Mouse (Mus musculus) forebrain, embryonic 16.5 days (tissue): ENCODE measurements at regions not wholly inside any gene's neighbourhood (a gene's known extent, or its start where the extent isn't known, plus 50 kb on each side); places are given as distances from the start of the nearest gene placed in this dataset.

ENCODE experiments used
- ATAC-seq: fragments of 200-750 bp; cut with Nextera tagmentation; 2 replicates; pipeline ENCODE4 v1.8.0; 2017; ENCODE audit warnings: mild to moderate bottlenecking, moderate library complexity
- H3K27ac ChIP-seq: fragments of 300-500 bp; sonication (generic); 2 replicates; pipeline ENCODE4 v1.5.1; 2014; ENCODE audit warnings: low read length, control low read depth
- H3K27me3 ChIP-seq: fragments of 300-500 bp; sonication (generic); replicated peaks from 2 replicates; pipeline ENCODE4 v1.6.1; 2014; ENCODE audit warnings: low read length; ENCODE audit not compliant: control insufficient read depth, insufficient read depth
- H3K36me3 ChIP-seq: fragments of 300-500 bp; sonication (generic); 2 replicates; pipeline ENCODE4 v1.6.1; 2014; ENCODE audit not compliant: control insufficient read depth, insufficient read depth
- H3K4me1 ChIP-seq: fragments of 300-500 bp; sonication (generic); replicated peaks from 2 replicates; pipeline ENCODE4 v1.6.1; 2014; ENCODE audit warnings: low read length; ENCODE audit not compliant: control insufficient read depth, insufficient read depth
- H3K4me2 ChIP-seq: fragments of 300-500 bp; sonication (generic); 2 replicates; pipeline ENCODE4 v1.6.1; 2014; ENCODE audit warnings: mild to moderate bottlenecking, low read length, control low read depth
- H3K4me3 ChIP-seq: fragments of 300-500 bp; sonication (generic); replicated peaks from 2 replicates; pipeline ENCODE4 v1.5.1; 2014; ENCODE audit warnings: mild to moderate bottlenecking, low read length, control low read depth
- H3K9ac ChIP-seq: fragments of 300-500 bp; sonication (generic); replicated peaks from 2 replicates; pipeline ENCODE4 v1.6.1; 2014; ENCODE audit warnings: low read depth, low read length, control low read depth
- H3K9me3 ChIP-seq: fragments of 300-500 bp; sonication (generic); 2 replicates; pipeline ENCODE4 v1.6.1; 2016; ENCODE audit warnings: low read length; ENCODE audit not compliant: control insufficient read depth
- WGBS: fragments of 180-500 bp; shearing (Covaris S2); extraction: QIAGEN DNeasy Blood & Tissue Kit; methylation state at CpG from one replicate; pipeline ENCODE4 v1.1.7; 2014; 5-methylcytosine and 5-hydroxymethylcytosine counted together

- Histone ChIP-seq H3K9ac (no peak overlapping the region), H3K27me3 (no peaks in the 10 kb centered on the region; the same call in 1 of the 2 replicates), H3K4me3 (no peak overlapping the region), H3K9me3 (no peaks in the 10 kb centered on the region), H3K27ac (no peak overlapping the region), H3K36me3 (no peaks in the 10 kb centered on the region), H3K4me1 (0 out of 2 replicates have a peak, but pooled peaks cover 10% of the 10 kb centered on the region), H3K4me2 (no peak overlapping the region)
- no peak; the same call in 1 of the 2 replicates for ATAC-seq
- WGBS = 67% methylated on average over 4 of the region's 4 CpGs
Observed at GRCm38 (mm10) chr13:44212356-44212755, 427.8 kb downstream of the Cd83 start.

- 0 out of 2 replicates have a peak, but pooled peaks cover 10% of the 10 kb centered on the region for H3K4me1 ChIP-seq
- no peak overlapping the region for H3K4me3 ChIP-seq
- no peak overlapping the region for H3K9ac ChIP-seq
- no peak overlapping the region for H3K4me2 ChIP-seq
- 39% methylated on average over 11 of the region's 11 CpGs for WGBS
- H3K27ac ChIP-seq = peak overlapping the region; percentile 35
- H3K9me3 ChIP-seq = no peaks in the 10 kb centered on the region
- no peaks in the 10 kb centered on the region for H3K36me3 ChIP-seq
- ATAC-seq = peak; percentile 72
- H3K27me3 ChIP-seq = no peaks in the 10 kb centered on the region; the same call in 1 of the 2 replicates
Observed at GRCm38 (mm10) chr13:44212936-44213335, 428.4 kb downstream of the Cd83 start.

- Histone ChIP-seq H3K9ac (no peak overlapping the region), H3K36me3 (no peaks in the 10 kb centered on the region), H3K4me2 (no peak overlapping the region), H3K27ac (no peak overlapping the region), H3K27me3 (no peaks in the 10 kb centered on the region), H3K4me3 (no peak overlapping the region), H3K4me1 (no peaks in the 10 kb centered on the region), H3K9me3 (no peaks in the 10 kb centered on the region)
- WGBS = 8% methylated on average over 8 of the region's 8 CpGs
- ATAC-seq = no peak
Observed at GRCm38 (mm10) chr13:44218266-44218665, 433.7 kb downstream of the Cd83 start.

GRCm38 (mm10) chr13:44221721-44222120 lies 437.1 kb downstream of the Cd83 start:
- H3K4me2 ChIP-seq = no peak overlapping the region
- ATAC-seq = no peak

GRCm38 (mm10) chr13:44222335-44222734 lies 437.8 kb downstream of the Cd83 start:
- Histone ChIP-seq H3K27me3 (no peaks in the 10 kb centered on the region), H3K4me1 (0 out of 2 replicates have a peak, but pooled peaks cover under 1% of the 10 kb centered on the region), H3K9ac (no peak overlapping the region), H3K4me3 (no peak overlapping the region), H3K4me2 (no peak overlapping the region), H3K27ac (no peak overlapping the region), H3K9me3 (no peaks in the 10 kb centered on the region), H3K36me3 (no peaks in the 10 kb centered on the region)
- ATAC-seq = no peak

More at GRCm38 (mm10) chr13:44221721-44222120, 437.1 kb downstream of the Cd83 start:
- Histone ChIP-seq H3K27me3 (no peaks in the 10 kb centered on the region), H3K36me3 (no peaks in the 10 kb centered on the region), H3K4me3 (no peak overlapping the region), H3K4me1 (no peaks in the 10 kb centered on the region), H3K9ac (no peak overlapping the region), H3K9me3 (no peaks in the 10 kb centered on the region), H3K27ac (no peak overlapping the region)
- 38% methylated on average over 5 of the region's 5 CpGs for WGBS

GRCm38 (mm10) chr13:44227706-44228459 lies 443.3 kb downstream of the Cd83 start:
- WGBS = 36% methylated on average over 14 of the region's 14 CpGs
- ATAC-seq = no peak
- peak overlapping the region; percentile 38 for H3K4me2 ChIP-seq

GRCm38 (mm10) chr13:44228540-44229135 lies 444.1 kb downstream of the Cd83 start:
- no peaks in the 10 kb centered on the region for H3K9me3 ChIP-seq
- no peak overlapping the region for H3K9ac ChIP-seq
- no peak overlapping the region for H3K4me3 ChIP-seq
- peak; percentile 37 for ATAC-seq
- H3K36me3 ChIP-seq = no peaks in the 10 kb centered on the region
- WGBS = under 1% methylated on average over 16 of the region's 16 CpGs
- H3K27ac ChIP-seq = no peak overlapping the region
- peak overlapping the region; percentile 38 for H3K4me2 ChIP-seq
- H3K4me1 ChIP-seq = peaks cover 40% of the 10 kb centered on the region
- H3K27me3 ChIP-seq = no peaks in the 10 kb centered on the region

More at GRCm38 (mm10) chr13:44227706-44228459, 443.3 kb downstream of the Cd83 start:
- H3K4me1 ChIP-seq = peaks cover 40% of the 10 kb centered on the region
- no peak overlapping the region for H3K4me3 ChIP-seq
- H3K27ac ChIP-seq = no peak overlapping the region
- no peaks in the 10 kb centered on the region for H3K27me3 ChIP-seq
- H3K36me3 ChIP-seq = no peaks in the 10 kb centered on the region
- H3K9me3 ChIP-seq = no peaks in the 10 kb centered on the region
- no peak overlapping the region for H3K9ac ChIP-seq

GRCm38 (mm10) chr13:44229136-44229611 lies 444.6 kb downstream of the Cd83 start:
- H3K36me3 ChIP-seq = no peaks in the 10 kb centered on the region
- H3K27ac ChIP-seq = no peak overlapping the region
- H3K9ac ChIP-seq = no peak overlapping the region
- ATAC-seq = no peak
- H3K4me3 ChIP-seq = no peak overlapping the region
- peaks cover 40% of the 10 kb centered on the region for H3K4me1 ChIP-seq
- WGBS = 3% methylated on average over 7 of the region's 7 CpGs
- H3K9me3 ChIP-seq = no peaks in the 10 kb centered on the region
- H3K27me3 ChIP-seq = no peaks in the 10 kb centered on the region
- H3K4me2 ChIP-seq = peak overlapping the region; percentile 38

- no peaks in the 10 kb centered on the region for H3K27me3 ChIP-seq
- 25% methylated on average over 4 of the region's 4 CpGs for whole genome bisulfite sequencing
- ATAC-seq = no peak
- H3K4me3 ChIP-seq = no peak overlapping the region
- peaks cover 40% of the 10 kb centered on the region for H3K4me1 ChIP-seq
- no peaks in the 10 kb centered on the region for H3K36me3 ChIP-seq
- H3K9me3 ChIP-seq = no peaks in the 10 kb centered on the region
- H3K4me2 ChIP-seq = no peak overlapping the region
- no peak overlapping the region for H3K27ac ChIP-seq
- H3K9ac ChIP-seq = no peak overlapping the region
Observed at GRCm38 (mm10) chr13:44231403-44231802, 446.8 kb downstream of the Cd83 start.
